Mouse (Mus musculus): ENCODE results near the gene Polrmt. TPM values are rescaled to one million over a fixed set of nuclear protein-coding genes. Genes with fewer than 3 reads are reported as not detected.

The Polrmt gene
- polyA plus RNA-seq, 1 experiment from 2014 or later: 39.8 TPM

- ATAC-seq (ENCODE audit: low FRiP score, low TSS enrichment) (no peak), DNase-seq (no peak)
- no peaks in the 10 kb centered on the region for H3K36me3 ChIP-seq (ENCODE audit: control insufficient read depth, insufficient read depth, low read length)
- no peak overlapping the region for H3K27ac ChIP-seq (replicated peaks; ENCODE audit: low read depth, low read length)
- no peaks in the 10 kb centered on the region for H3K27me3 ChIP-seq (ENCODE audit: control insufficient read depth, insufficient read depth, low read length)
- no peak overlapping the region for H3K4me3 ChIP-seq (replicated peaks; ENCODE audit: low read depth, low read length)
- no peaks in the 10 kb centered on the region for H3K4me1 ChIP-seq (ENCODE audit: control insufficient read depth, insufficient read depth, low read length)
- WGBS: 87% methylated on average over 6 of the region's 6 CpGs
- no peak overlapping the region for H3K9ac ChIP-seq (replicated peaks; ENCODE audit: low read length)
- H3K9me3 ChIP-seq (ENCODE audit: control insufficient read depth, low read length): no peaks in the 10 kb centered on the region
- no peak overlapping the region for H3K4me2 ChIP-seq (ENCODE audit: low read length)
Observed at GRCm38 (mm10) chr10:79697916-79698315, 48.5 kb downstream of the Polrmt start.

DNA sequence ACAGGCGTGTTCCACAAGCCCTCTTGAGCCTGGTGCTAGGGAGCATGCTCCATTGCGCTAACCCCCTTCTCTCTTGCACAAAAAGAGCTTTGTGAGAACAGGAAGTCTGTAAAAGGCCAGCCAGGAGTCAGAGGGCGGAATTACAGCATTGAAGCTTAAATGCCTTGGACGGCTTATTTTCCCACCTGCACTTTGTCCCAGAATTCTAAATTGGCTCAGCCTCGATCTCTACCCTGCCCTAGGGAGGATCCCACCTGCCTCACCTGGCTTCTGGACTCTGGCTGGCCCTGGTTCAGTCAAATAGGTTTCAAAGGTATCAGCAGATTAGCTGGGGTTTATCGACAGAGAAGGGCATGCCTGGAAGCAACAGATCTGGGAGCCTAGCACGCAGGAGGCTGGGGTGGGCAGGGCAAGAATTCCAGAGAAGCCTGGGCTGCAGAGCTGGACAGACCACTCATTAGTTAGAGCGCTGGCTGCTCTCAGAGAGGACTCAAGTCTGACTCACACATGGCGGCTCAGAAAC lies 50.2 kb downstream of the Polrmt start:
- WGBS: 71% methylated on average over 9 of the region's 9 CpGs
- no peak overlapping the region for H3K9ac ChIP-seq (replicated peaks; ENCODE audit: low read length)
- H3K27ac ChIP-seq (replicated peaks; ENCODE audit: low read depth, low read length): no peak overlapping the region
- H3K4me1 ChIP-seq (ENCODE audit: control insufficient read depth, insufficient read depth, low read length): no peaks in the 10 kb centered on the region
- ATAC-seq (ENCODE audit: low FRiP score, low TSS enrichment) (no peak), DNase-seq (no peak)
- H3K4me2 ChIP-seq (ENCODE audit: low read length): no peak overlapping the region
- H3K27me3 ChIP-seq (ENCODE audit: control insufficient read depth, insufficient read depth, low read length): no peaks in the 10 kb centered on the region
- no peak overlapping the region for H3K4me3 ChIP-seq (replicated peaks; ENCODE audit: low read depth, low read length)
- no peaks in the 10 kb centered on the region for H3K36me3 ChIP-seq (ENCODE audit: control insufficient read depth, insufficient read depth, low read length)
- H3K9me3 ChIP-seq (ENCODE audit: control insufficient read depth, low read length): no peaks in the 10 kb centered on the region

- Histone ChIP-seq H3K4me3 (replicated peaks; ENCODE audit: low read depth, low read length) (no peak overlapping the region), H3K36me3 (ENCODE audit: control insufficient read depth, insufficient read depth, low read length) (no peaks in the 10 kb centered on the region), H3K27ac (replicated peaks; ENCODE audit: low read depth, low read length) (no peak overlapping the region), H3K9ac (replicated peaks; ENCODE audit: low read length) (no peak overlapping the region), H3K4me1 (ENCODE audit: control insufficient read depth, insufficient read depth, low read length) (no peaks in the 10 kb centered on the region), H3K4me2 (ENCODE audit: low read length) (no peak overlapping the region), H3K27me3 (ENCODE audit: control insufficient read depth, insufficient read depth, low read length) (no peaks in the 10 kb centered on the region), H3K9me3 (ENCODE audit: control insufficient read depth, low read length) (no peaks in the 10 kb centered on the region)
- 72% methylated on average over 13 of the region's 13 CpGs for WGBS
- ATAC-seq (ENCODE audit: low FRiP score, low TSS enrichment) (no peak), DNase-seq (peak; percentile 75)
Observed at GRCm38 (mm10) chr10:79695231-79696128, 50.9 kb downstream of the Polrmt start.

DNA sequence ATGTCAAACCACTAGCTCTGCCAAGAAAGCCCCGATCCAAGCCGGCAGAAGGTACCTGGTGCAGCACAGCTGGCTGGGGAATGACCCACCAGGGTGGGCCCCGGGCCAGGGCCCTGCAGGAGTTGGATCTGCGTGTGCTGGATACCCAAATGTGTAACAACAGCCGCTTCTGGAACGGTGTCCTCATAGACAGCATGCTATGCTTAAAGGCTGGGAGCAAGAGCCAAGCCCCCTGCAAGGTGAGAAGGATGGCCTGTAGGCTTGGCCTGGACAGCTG lies 52.1 kb downstream of the Polrmt start:
- Histone ChIP-seq H3K36me3 (ENCODE audit: control insufficient read depth, insufficient read depth, low read length) (peaks cover under 1% of the 10 kb centered on the region), H3K9ac (replicated peaks; ENCODE audit: low read length) (no peak overlapping the region), H3K4me3 (replicated peaks; ENCODE audit: low read depth, low read length) (no peak overlapping the region), H3K9me3 (ENCODE audit: control insufficient read depth, low read length) (no peaks in the 10 kb centered on the region), H3K4me2 (ENCODE audit: low read length) (no peak overlapping the region), H3K4me1 (ENCODE audit: control insufficient read depth, insufficient read depth, low read length) (no peaks in the 10 kb centered on the region), H3K27ac (replicated peaks; ENCODE audit: low read depth, low read length) (no peak overlapping the region), H3K27me3 (ENCODE audit: control insufficient read depth, insufficient read depth, low read length) (no peaks in the 10 kb centered on the region)
- WGBS: 90% methylated on average over 6 of the region's 6 CpGs
- ATAC-seq (ENCODE audit: low FRiP score, low TSS enrichment): no peak
- DNase-seq: no peak

- WGBS: 79% methylated on average over 12 of the region's 12 CpGs
- Histone ChIP-seq H3K36me3 (ENCODE audit: control insufficient read depth, insufficient read depth, low read length) (peaks cover 6% of the 10 kb centered on the region), H3K9me3 (ENCODE audit: control insufficient read depth, low read length) (no peaks in the 10 kb centered on the region)
Observed at GRCm38 (mm10) chr10:79693580-79694378, 52.6 kb downstream of the Polrmt start.

GRCm38 (mm10) chr10:79691986-79692548 lies 54.3 kb downstream of the Polrmt start:
- Histone ChIP-seq H3K9ac (replicated peaks; ENCODE audit: low read length) (no peak overlapping the region), H3K36me3 (ENCODE audit: control insufficient read depth, insufficient read depth, low read length) (peaks cover 23% of the 10 kb centered on the region), H3K27me3 (ENCODE audit: control insufficient read depth, insufficient read depth, low read length) (no peaks in the 10 kb centered on the region), H3K9me3 (ENCODE audit: control insufficient read depth, low read length) (no peaks in the 10 kb centered on the region), H3K27ac (replicated peaks; ENCODE audit: low read depth, low read length) (no peak overlapping the region), H3K4me3 (replicated peaks; ENCODE audit: low read depth, low read length) (no peak overlapping the region), H3K4me1 (ENCODE audit: control insufficient read depth, insufficient read depth, low read length) (no peaks in the 10 kb centered on the region), H3K4me2 (ENCODE audit: low read length) (no peak overlapping the region)
- no peak for ATAC-seq (ENCODE audit: low FRiP score, low TSS enrichment)
- DNase-seq: no peak
- 95% methylated on average over 2 of the region's 2 CpGs for WGBS

More at GRCm38 (mm10) chr10:79693580-79694378, 52.6 kb downstream of the Polrmt start:
- DNase-seq (no peak), ATAC-seq (ENCODE audit: low FRiP score, low TSS enrichment) (no peak)
- Histone ChIP-seq H3K4me1 (ENCODE audit: control insufficient read depth, insufficient read depth, low read length) (no peaks in the 10 kb centered on the region), H3K27ac (replicated peaks; ENCODE audit: low read depth, low read length) (no peak overlapping the region), H3K4me3 (replicated peaks; ENCODE audit: low read depth, low read length) (no peak overlapping the region), H3K27me3 (ENCODE audit: control insufficient read depth, insufficient read depth, low read length) (no peaks in the 10 kb centered on the region), H3K4me2 (ENCODE audit: low read length) (no peak overlapping the region), H3K9ac (replicated peaks; ENCODE audit: low read length) (no peak overlapping the region)

DNA sequence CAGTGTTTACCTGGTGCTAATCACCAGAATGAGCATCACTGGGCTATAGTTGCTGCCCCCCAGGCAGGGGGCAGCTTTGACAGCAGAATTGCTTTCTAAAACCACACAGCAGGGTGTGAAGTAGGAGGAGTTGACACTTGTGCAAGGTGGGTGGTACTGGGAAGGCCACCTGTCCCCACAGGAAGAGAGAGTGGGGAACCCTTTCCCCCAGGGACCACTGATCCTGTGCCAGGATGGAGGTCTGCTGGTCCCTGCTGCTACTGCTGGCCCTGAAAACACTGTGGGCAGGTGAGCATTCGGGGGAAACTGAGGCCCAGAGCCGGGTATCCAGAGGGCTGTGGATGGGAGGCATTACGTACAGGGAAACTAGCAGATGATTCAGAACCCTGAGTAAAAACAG lies 57.2 kb downstream of the Polrmt start:
- Histone ChIP-seq H3K9ac (replicated peaks; ENCODE audit: low read length) (no peak overlapping the region), H3K4me1 (ENCODE audit: control insufficient read depth, insufficient read depth, low read length) (peaks cover under 1% of the 10 kb centered on the region; the same call in 1 of the 2 replicates), H3K27ac (replicated peaks; ENCODE audit: low read depth, low read length) (no peak overlapping the region), H3K4me2 (ENCODE audit: low read length) (no peak overlapping the region), H3K36me3 (ENCODE audit: control insufficient read depth, insufficient read depth, low read length) (peaks cover 52% of the 10 kb centered on the region), H3K9me3 (ENCODE audit: control insufficient read depth, low read length) (no peaks in the 10 kb centered on the region), H3K27me3 (ENCODE audit: control insufficient read depth, insufficient read depth, low read length) (no peaks in the 10 kb centered on the region), H3K4me3 (replicated peaks; ENCODE audit: low read depth, low read length) (no peak overlapping the region)
- no peak for ATAC-seq (ENCODE audit: low FRiP score, low TSS enrichment)
- WGBS: 93% methylated on average over 3 of the region's 3 CpGs
- DNase-seq: no peak

DNA sequence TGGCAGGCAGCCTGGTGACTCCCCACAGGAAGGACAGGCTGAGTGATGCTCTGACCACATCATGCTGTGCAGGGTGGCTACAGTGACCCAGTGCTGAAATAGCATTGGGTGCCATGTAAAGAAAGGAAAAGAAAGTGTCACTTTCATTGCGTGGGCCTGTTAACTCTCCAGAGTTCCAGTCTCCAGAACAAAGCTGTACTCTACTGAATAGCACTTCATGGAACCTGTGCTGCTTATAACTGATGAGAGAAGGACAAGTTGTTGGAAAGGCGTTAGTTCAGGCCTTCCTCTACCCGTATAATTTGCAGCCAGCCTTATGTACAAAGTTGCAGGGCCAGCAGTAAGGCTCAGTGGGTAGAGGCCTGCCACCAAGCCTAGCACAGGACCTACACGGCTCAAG lies 57.7 kb downstream of the Polrmt start, which contains the start of gene Gzmm:
Gene Gzmm, plus strand, starts transcription at position 301 of the 400 bp plus-strand sequence.
- Histone ChIP-seq H3K4me1 (ENCODE audit: control insufficient read depth, insufficient read depth, low read length) (peaks cover 4% of the 10 kb centered on the region), H3K4me2 (ENCODE audit: low read length) (no peak within 1 kb of the TSS), H3K9ac (replicated peaks; ENCODE audit: low read length) (no peak within 1 kb of the TSS), H3K9me3 (ENCODE audit: control insufficient read depth, low read length) (no peaks in the 10 kb centered on the region), H3K4me3 (replicated peaks; ENCODE audit: low read depth, low read length) (no peak within 1 kb of the TSS), H3K27me3 (ENCODE audit: control insufficient read depth, insufficient read depth, low read length) (no peaks in the 10 kb centered on the region), H3K36me3 (ENCODE audit: control insufficient read depth, insufficient read depth, low read length) (peaks cover 53% of the 10 kb centered on the region), H3K27ac (replicated peaks; ENCODE audit: low read depth, low read length) (no peak within 1 kb of the TSS)
- WGBS: 91% methylated on average over 4 of the region's 4 CpGs
- ATAC-seq (ENCODE audit: low FRiP score, low TSS enrichment) (no peak), DNase-seq (no peak)
